Mouse (Mus musculus): ENCODE data around the gene Ahcyl2. TPM values are rescaled to one million over a fixed set of nuclear protein-coding genes. Genes with fewer than 3 reads are reported as not detected.

The Ahcyl2 gene
- polyA plus RNA-seq, 1 experiment, result 37.2 TPM

DNA sequence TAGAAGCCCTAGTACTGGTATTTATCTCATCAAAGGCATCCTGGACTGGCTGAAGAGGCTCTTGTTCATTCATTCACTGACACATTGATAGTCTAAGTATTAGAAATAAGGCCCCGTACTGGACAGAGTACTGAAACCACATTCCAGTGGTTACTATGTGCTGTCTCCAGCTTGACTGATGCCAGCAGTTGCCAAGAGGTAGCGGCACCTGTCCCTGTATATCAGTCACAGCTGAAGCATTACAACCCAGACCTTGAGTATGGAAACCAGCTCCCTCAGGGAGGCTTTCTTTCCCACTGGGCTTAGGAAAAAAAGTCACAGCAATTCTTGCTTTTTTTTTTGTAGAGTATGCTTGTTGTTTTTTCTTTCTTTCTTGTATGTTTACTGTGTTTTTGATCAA, 173.2 kb downstream of the Ahcyl2 start:
- Histone ChIP-seq H3K27ac (ENCODE audit: insufficient read depth, low read length) (no peak overlapping the region), H3K27me3 (ENCODE audit: control insufficient read depth, insufficient read depth, low read length, poor library complexity, severe bottlenecking) (no peaks in the 10 kb centered on the region), H3K4me1 (ENCODE audit: control insufficient read depth, insufficient read depth, low read length) (no peaks in the 10 kb centered on the region), H3K9me3 (replicated peaks; ENCODE audit: control insufficient read depth, insufficient read depth, low read length, poor library complexity, severe bottlenecking) (no peaks in the 10 kb centered on the region), H3K36me3 (ENCODE audit: control insufficient read depth, insufficient read depth, low read length, poor library complexity, severe bottlenecking) (no peaks in the 10 kb centered on the region), H3K4me3 (ENCODE audit: low read depth, low read length) (no peak overlapping the region), H3K9ac (ENCODE audit: low read depth, poor library complexity, severe bottlenecking) (no peak overlapping the region)
- TF ChIP-seq CTCF (IDR thresholded peaks at IDR 0.05; ENCODE audit: low read depth, low read length) (no peak), POLR2A (IDR thresholded peaks at IDR 0.05; ENCODE audit: insufficient read depth, low read length) (no peak), EP300 (IDR thresholded peaks at IDR 0.05; ENCODE audit: insufficient read depth, low read depth, low read length) (no peak)

- no peaks in the 10 kb centered on the region for H3K27me3 ChIP-seq (ENCODE audit: control insufficient read depth, insufficient read depth, low read length, poor library complexity, severe bottlenecking)
- no peak overlapping the region for H3K27ac ChIP-seq (ENCODE audit: insufficient read depth, low read length)
- no peak for TF ChIP-seq CTCF (IDR thresholded peaks at IDR 0.05; ENCODE audit: low read depth, low read length)
- TF ChIP-seq POLR2A (IDR thresholded peaks at IDR 0.05; ENCODE audit: insufficient read depth, low read length), result no peak
- no peak for TF ChIP-seq EP300 (IDR thresholded peaks at IDR 0.05; ENCODE audit: insufficient read depth, low read depth, low read length)
- no peak overlapping the region for H3K4me3 ChIP-seq (ENCODE audit: low read depth, low read length)
- H3K9ac ChIP-seq (ENCODE audit: low read depth, poor library complexity, severe bottlenecking), result no peak overlapping the region
- H3K36me3 ChIP-seq (ENCODE audit: control insufficient read depth, insufficient read depth, low read length, poor library complexity, severe bottlenecking), result no peaks in the 10 kb centered on the region
- H3K9me3 ChIP-seq (replicated peaks; ENCODE audit: control insufficient read depth, insufficient read depth, low read length, poor library complexity, severe bottlenecking), result no peaks in the 10 kb centered on the region
- H3K4me1 ChIP-seq (ENCODE audit: control insufficient read depth, insufficient read depth, low read length), result no peaks in the 10 kb centered on the region
These were observed 176.7 kb downstream of the Ahcyl2 start for GRCm38 (mm10) chr6:29944465-29944864.

- Histone ChIP-seq H3K27me3 (ENCODE audit: control insufficient read depth, insufficient read depth, low read length, poor library complexity, severe bottlenecking) (no peaks in the 10 kb centered on the region), H3K36me3 (ENCODE audit: control insufficient read depth, insufficient read depth, low read length, poor library complexity, severe bottlenecking) (no peaks in the 10 kb centered on the region), H3K27ac (ENCODE audit: insufficient read depth, low read length) (no peak overlapping the region), H3K4me1 (ENCODE audit: control insufficient read depth, insufficient read depth, low read length) (no peaks in the 10 kb centered on the region), H3K4me3 (ENCODE audit: low read depth, low read length) (no peak overlapping the region), H3K9me3 (replicated peaks; ENCODE audit: control insufficient read depth, insufficient read depth, low read length, poor library complexity, severe bottlenecking) (no peaks in the 10 kb centered on the region), H3K9ac (ENCODE audit: low read depth, poor library complexity, severe bottlenecking) (no peak overlapping the region)
- TF ChIP-seq EP300 (IDR thresholded peaks at IDR 0.05; ENCODE audit: insufficient read depth, low read depth, low read length) (no peak), POLR2A (IDR thresholded peaks at IDR 0.05; ENCODE audit: insufficient read depth, low read length) (no peak), CTCF (IDR thresholded peaks at IDR 0.05; ENCODE audit: low read depth, low read length) (no peak)
These were observed 178.8 kb downstream of the Ahcyl2 start for GRCm38 (mm10) chr6:29946568-29946967.

DNA sequence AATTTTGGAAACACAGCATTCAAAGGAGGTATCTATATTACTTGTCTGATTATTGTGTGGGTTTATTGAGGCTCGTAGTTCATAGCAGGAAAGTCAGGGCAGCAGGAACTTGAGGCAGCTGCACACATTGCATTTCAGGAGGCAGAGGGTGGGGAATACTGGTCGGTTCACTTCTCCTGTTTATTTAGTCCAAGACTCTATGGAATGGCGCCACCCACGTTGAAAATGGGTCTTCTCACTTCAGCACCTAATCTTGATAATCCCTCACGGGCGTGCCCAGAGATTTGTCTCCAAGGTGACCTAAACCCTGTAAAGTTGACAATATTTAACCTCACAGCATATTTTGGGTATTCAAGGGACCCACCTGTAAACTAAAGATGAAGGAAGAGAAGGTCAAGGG, 180.0 kb downstream of the Ahcyl2 start:
- H3K9ac ChIP-seq (ENCODE audit: low read depth, poor library complexity, severe bottlenecking), result no peak overlapping the region

GRCm38 (mm10) chr6:29956749-29957148, 188.9 kb downstream of the Ahcyl2 start:
- Histone ChIP-seq H3K9ac (ENCODE audit: low read depth, poor library complexity, severe bottlenecking) (no peak overlapping the region), H3K9me3 (replicated peaks; ENCODE audit: control insufficient read depth, insufficient read depth, low read length, poor library complexity, severe bottlenecking) (no peaks in the 10 kb centered on the region), H3K4me1 (ENCODE audit: control insufficient read depth, insufficient read depth, low read length) (no peaks in the 10 kb centered on the region), H3K27me3 (ENCODE audit: control insufficient read depth, insufficient read depth, low read length, poor library complexity, severe bottlenecking) (no peaks in the 10 kb centered on the region), H3K27ac (ENCODE audit: insufficient read depth, low read length) (no peak overlapping the region), H3K36me3 (ENCODE audit: control insufficient read depth, insufficient read depth, low read length, poor library complexity, severe bottlenecking) (no peaks in the 10 kb centered on the region), H3K4me3 (ENCODE audit: low read depth, low read length) (no peak overlapping the region)
- TF ChIP-seq POLR2A (IDR thresholded peaks at IDR 0.05; ENCODE audit: insufficient read depth, low read length), result no peak
- no peak for TF ChIP-seq CTCF (IDR thresholded peaks at IDR 0.05; ENCODE audit: low read depth, low read length)
- TF ChIP-seq EP300 (IDR thresholded peaks at IDR 0.05; ENCODE audit: insufficient read depth, low read depth, low read length), result no peak

More for the DNA sequence above, 180.0 kb downstream of the Ahcyl2 start:
- no peaks in the 10 kb centered on the region for H3K9me3 ChIP-seq (replicated peaks; ENCODE audit: control insufficient read depth, insufficient read depth, low read length, poor library complexity, severe bottlenecking)
- H3K27me3 ChIP-seq (ENCODE audit: control insufficient read depth, insufficient read depth, low read length, poor library complexity, severe bottlenecking), result no peaks in the 10 kb centered on the region
- H3K27ac ChIP-seq (ENCODE audit: insufficient read depth, low read length), result no peak overlapping the region
- no peaks in the 10 kb centered on the region for H3K4me1 ChIP-seq (ENCODE audit: control insufficient read depth, insufficient read depth, low read length)
- no peak for TF ChIP-seq EP300 (IDR thresholded peaks at IDR 0.05; ENCODE audit: insufficient read depth, low read depth, low read length)
- TF ChIP-seq CTCF (IDR thresholded peaks at IDR 0.05; ENCODE audit: low read depth, low read length), result no peak
- TF ChIP-seq POLR2A (IDR thresholded peaks at IDR 0.05; ENCODE audit: insufficient read depth, low read length), result no peak
- no peaks in the 10 kb centered on the region for H3K36me3 ChIP-seq (ENCODE audit: control insufficient read depth, insufficient read depth, low read length, poor library complexity, severe bottlenecking)
- H3K4me3 ChIP-seq (ENCODE audit: low read depth, low read length), result no peak overlapping the region

GRCm38 (mm10) chr6:29958669-29959068, 190.9 kb downstream of the Ahcyl2 start:
- H3K4me1 ChIP-seq (ENCODE audit: control insufficient read depth, insufficient read depth, low read length), result no peaks in the 10 kb centered on the region
- H3K27ac ChIP-seq (ENCODE audit: insufficient read depth, low read length), result no peak overlapping the region
- H3K9me3 ChIP-seq (replicated peaks; ENCODE audit: control insufficient read depth, insufficient read depth, low read length, poor library complexity, severe bottlenecking), result no peaks in the 10 kb centered on the region
- no peak overlapping the region for H3K4me3 ChIP-seq (ENCODE audit: low read depth, low read length)
- H3K9ac ChIP-seq (ENCODE audit: low read depth, poor library complexity, severe bottlenecking), result no peak overlapping the region
- TF ChIP-seq CTCF (IDR thresholded peaks at IDR 0.05; ENCODE audit: low read depth, low read length) (no peak), POLR2A (IDR thresholded peaks at IDR 0.05; ENCODE audit: insufficient read depth, low read length) (no peak), EP300 (IDR thresholded peaks at IDR 0.05; ENCODE audit: insufficient read depth, low read depth, low read length) (no peak)
- no peaks in the 10 kb centered on the region for H3K36me3 ChIP-seq (ENCODE audit: control insufficient read depth, insufficient read depth, low read length, poor library complexity, severe bottlenecking)
- no peaks in the 10 kb centered on the region for H3K27me3 ChIP-seq (ENCODE audit: control insufficient read depth, insufficient read depth, low read length, poor library complexity, severe bottlenecking)

Measured in ES-Bruce4 (cell line).